Mouse (Mus musculus) heart, embryonic 12.5 days (tissue): ENCODE results near the gene Corin. TPM values are rescaled to one million over a fixed set of nuclear protein-coding genes. Genes with fewer than 3 reads are reported as not detected.

ENCODE experiments used
- ATAC-seq: fragments of 200-750 bp; cut with Nextera tagmentation; 2 replicates; pipeline ENCODE4 v1.8.0; 2017; ENCODE audit warnings: moderate TSS enrichment, moderate library complexity; ENCODE audit not compliant: insufficient number of reproducible peaks, low FRiP score
- H3K27ac ChIP-seq: fragments of 300-500 bp; sonication (generic); 2 replicates; pipeline ENCODE4 v1.5.1; 2016; ENCODE audit warnings: mild to moderate bottlenecking, moderate library complexity; ENCODE audit not compliant: poor library complexity, severe bottlenecking
- H3K27me3 ChIP-seq: fragments of 300-500 bp; sonication (generic); replicated peaks from 2 replicates; pipeline ENCODE4 v1.6.1; 2016; ENCODE audit warnings: mild to moderate bottlenecking, moderate library complexity
- H3K36me3 ChIP-seq: fragments of 300-500 bp; sonication (generic); 2 replicates; pipeline ENCODE4 v1.6.1; 2016; ENCODE audit warnings: mild to moderate bottlenecking, moderate library complexity
- H3K4me1 ChIP-seq: fragments of 300-500 bp; sonication (generic); replicated peaks from 2 replicates; pipeline ENCODE4 v1.6.1; 2016; ENCODE audit warnings: mild to moderate bottlenecking
- H3K4me2 ChIP-seq: fragments of 300-500 bp; sonication (generic); 2 replicates; pipeline ENCODE4 v1.6.1; 2016; ENCODE audit warnings: mild to moderate bottlenecking, moderate library complexity
- H3K4me3 ChIP-seq: fragments of 300-500 bp; sonication (generic); 2 replicates; pipeline ENCODE4 v1.5.1; 2016; ENCODE audit warnings: mild to moderate bottlenecking
- H3K9ac ChIP-seq: fragments of 300-500 bp; sonication (generic); 2 replicates; pipeline ENCODE4 v1.6.1; 2016; ENCODE audit warnings: mild to moderate bottlenecking, moderate library complexity
- H3K9me3 ChIP-seq: fragments of 300-500 bp; sonication (generic); replicated peaks from 2 replicates; pipeline ENCODE4 v1.6.1; 2016; ENCODE audit warnings: mild to moderate bottlenecking, moderate library complexity
- WGBS: fragments of 180-500 bp; shearing (Covaris S2); methylation state at CpG from one replicate; pipeline ENCODE4 v1.1.7; 2016; 5-methylcytosine and 5-hydroxymethylcytosine counted together
- polyA plus RNA-seq: library from polyadenylated mRNA; unstranded; fragments of >200 nt; fragmentation: Nextera tagmentation; extraction: Ambion mirVana; gene quantifications from 2 replicates; pipeline ENCODE4 v1.2.1, GENCODE M21; 2016

The Corin gene
- polyA plus RNA-seq, 1 experiment from 2014 or later, result 26.2 TPM

GRCm38 (mm10) chr5:72480456-72480855, 23.8 kb downstream of the Corin start:
- Histone ChIP-seq H3K9me3 (no peaks in the 10 kb centered on the region), H3K4me1 (no peaks in the 10 kb centered on the region), H3K27ac (no peak overlapping the region), H3K4me3 (no peak overlapping the region), H3K9ac (no peak overlapping the region), H3K36me3 (no peaks in the 10 kb centered on the region), H3K4me2 (no peak overlapping the region), H3K27me3 (no peaks in the 10 kb centered on the region)
- no peak for ATAC-seq
- WGBS, result 41% methylated on average over 7 of the region's 7 CpGs

- H3K27ac ChIP-seq, result peak overlapping the region; percentile 16; the same call in 1 of the 2 replicates
- 34% methylated on average over 12 of the region's 12 CpGs for WGBS
- H3K4me3 ChIP-seq, result no peak overlapping the region
- peak overlapping the region; percentile 35 for H3K4me2 ChIP-seq
- H3K36me3 ChIP-seq, result no peaks in the 10 kb centered on the region
- peaks cover 13% of the 10 kb centered on the region for H3K4me1 ChIP-seq
- H3K27me3 ChIP-seq, result no peaks in the 10 kb centered on the region
- peak; percentile 53; the same call in 1 of the 2 replicates for ATAC-seq
- H3K9me3 ChIP-seq, result no peaks in the 10 kb centered on the region
- H3K9ac ChIP-seq, result no peak overlapping the region
Observed at GRCm38 (mm10) chr5:72472317-72473009, 31.8 kb downstream of the Corin start.

GRCm38 (mm10) chr5:72471746-72472145, 32.5 kb downstream of the Corin start:
- no peaks in the 10 kb centered on the region for H3K9me3 ChIP-seq
- H3K27me3 ChIP-seq, result no peaks in the 10 kb centered on the region
- H3K36me3 ChIP-seq, result no peaks in the 10 kb centered on the region
- H3K4me1 ChIP-seq, result peaks cover 13% of the 10 kb centered on the region
- ATAC-seq, result no peak
- H3K4me3 ChIP-seq, result no peak overlapping the region
- H3K4me2 ChIP-seq, result no peak overlapping the region
- no peak overlapping the region for H3K9ac ChIP-seq
- 72% methylated on average over 7 of the region's 7 CpGs for WGBS
- H3K27ac ChIP-seq, result no peak overlapping the region

- no peak overlapping the region for H3K4me3 ChIP-seq
- H3K4me1 ChIP-seq, result no peaks in the 10 kb centered on the region
- no peak overlapping the region for H3K9ac ChIP-seq
- 74% methylated on average over 3 of the region's 3 CpGs for WGBS
- no peaks in the 10 kb centered on the region for H3K27me3 ChIP-seq
- H3K4me2 ChIP-seq, result no peak overlapping the region
- no peaks in the 10 kb centered on the region for H3K9me3 ChIP-seq
- ATAC-seq, result no peak
- H3K36me3 ChIP-seq, result no peaks in the 10 kb centered on the region
- no peak overlapping the region for H3K27ac ChIP-seq
Observed at GRCm38 (mm10) chr5:72464932-72465331, 39.3 kb downstream of the Corin start.

- Histone ChIP-seq H3K4me2 (no peak overlapping the region), H3K9me3 (no peaks in the 10 kb centered on the region), H3K4me1 (no peaks in the 10 kb centered on the region), H3K4me3 (no peak overlapping the region), H3K27ac (no peak overlapping the region), H3K36me3 (no peaks in the 10 kb centered on the region), H3K9ac (no peak overlapping the region), H3K27me3 (no peaks in the 10 kb centered on the region)
- 62% methylated on average over 7 of the region's 7 CpGs for WGBS
- ATAC-seq, result no peak
Observed at GRCm38 (mm10) chr5:72459374-72460112, 44.7 kb downstream of the Corin start.

- ATAC-seq, result no peak
- 53% methylated on average over 2 of the region's 2 CpGs for WGBS
Observed at GRCm38 (mm10) chr5:72453690-72454089, 50.6 kb downstream of the Corin start.

GRCm38 (mm10) chr5:72453176-72453575, 51.1 kb downstream of the Corin start:
- H3K9ac ChIP-seq, result no peak overlapping the region
- H3K4me1 ChIP-seq, result no peaks in the 10 kb centered on the region
- H3K27me3 ChIP-seq, result no peaks in the 10 kb centered on the region
- no peak overlapping the region for H3K4me3 ChIP-seq
- H3K9me3 ChIP-seq, result no peaks in the 10 kb centered on the region
- no peaks in the 10 kb centered on the region for H3K36me3 ChIP-seq
- 82% methylated on average over 11 of the region's 11 CpGs for WGBS
- H3K27ac ChIP-seq, result no peak overlapping the region
- no peak for ATAC-seq
- no peak overlapping the region for H3K4me2 ChIP-seq

More at GRCm38 (mm10) chr5:72453690-72454089, 50.6 kb downstream of the Corin start:
- Histone ChIP-seq H3K4me1 (no peaks in the 10 kb centered on the region), H3K4me3 (no peak overlapping the region), H3K36me3 (no peaks in the 10 kb centered on the region), H3K4me2 (no peak overlapping the region), H3K27me3 (no peaks in the 10 kb centered on the region), H3K27ac (no peak overlapping the region), H3K9ac (no peak overlapping the region), H3K9me3 (no peaks in the 10 kb centered on the region)

GRCm38 (mm10) chr5:72452750-72453149, 51.5 kb downstream of the Corin start:
- no peak overlapping the region for H3K4me3 ChIP-seq
- no peak overlapping the region for H3K4me2 ChIP-seq
- no peaks in the 10 kb centered on the region for H3K9me3 ChIP-seq
- no peak overlapping the region for H3K27ac ChIP-seq
- no peak for ATAC-seq
- H3K4me1 ChIP-seq, result no peaks in the 10 kb centered on the region
- 67% methylated on average over 4 of the region's 4 CpGs for WGBS
- H3K9ac ChIP-seq, result no peak overlapping the region
- H3K36me3 ChIP-seq, result no peaks in the 10 kb centered on the region
- no peaks in the 10 kb centered on the region for H3K27me3 ChIP-seq

- H3K4me2 ChIP-seq, result no peak overlapping the region
- H3K4me1 ChIP-seq, result peaks cover 2% of the 10 kb centered on the region
- H3K9me3 ChIP-seq, result no peaks in the 10 kb centered on the region
- no peak for ATAC-seq
- H3K9ac ChIP-seq, result no peak overlapping the region
- H3K4me3 ChIP-seq, result no peak overlapping the region
- no peak overlapping the region for H3K27ac ChIP-seq
- 75% methylated on average over 2 of the region's 2 CpGs for WGBS
- H3K36me3 ChIP-seq, result no peaks in the 10 kb centered on the region
- H3K27me3 ChIP-seq, result no peaks in the 10 kb centered on the region
Observed at GRCm38 (mm10) chr5:72448846-72449245, 55.4 kb downstream of the Corin start.

GRCm38 (mm10) chr5:72446104-72446503, 58.2 kb downstream of the Corin start:
- no peak overlapping the region for H3K27ac ChIP-seq
- no peak overlapping the region for H3K4me2 ChIP-seq
- H3K9me3 ChIP-seq, result no peaks in the 10 kb centered on the region
- H3K36me3 ChIP-seq, result no peaks in the 10 kb centered on the region
- no peak for ATAC-seq
- WGBS, result 74% methylated on average over 11 of the region's 11 CpGs
- no peak overlapping the region for H3K9ac ChIP-seq
- H3K4me1 ChIP-seq, result peaks cover 15% of the 10 kb centered on the region
- H3K4me3 ChIP-seq, result no peak overlapping the region
- H3K27me3 ChIP-seq, result no peaks in the 10 kb centered on the region

GRCm38 (mm10) chr5:72443946-72444345, 60.3 kb downstream of the Corin start:
- H3K36me3 ChIP-seq, result no peaks in the 10 kb centered on the region
- H3K27ac ChIP-seq, result peak overlapping the region; percentile 51; the same call in 1 of the 2 replicates
- no peak for ATAC-seq
- H3K9ac ChIP-seq, result no peak overlapping the region
- no peaks in the 10 kb centered on the region for H3K9me3 ChIP-seq
- no peak overlapping the region for H3K4me3 ChIP-seq
- WGBS, result 69% methylated on average over 11 of the region's 11 CpGs
- peaks cover 15% of the 10 kb centered on the region for H3K4me1 ChIP-seq
- no peaks in the 10 kb centered on the region for H3K27me3 ChIP-seq
- no peak overlapping the region for H3K4me2 ChIP-seq
